Mouse (Mus musculus) liver, embryonic 14.5 days (tissue): ENCODE results near the gene Cuedc1.

Experiments used
- CTCF ChIP-seq: IDR thresholded peaks from 2 replicates; pipeline ENCODE4 v1.5.1; 2016; ENCODE audit warnings: antibody characterized with exemption, low read depth, control low read depth
- EP300 ChIP-seq: IDR thresholded peaks from 2 replicates; pipeline ENCODE4 v1.6.1; 2016; ENCODE audit warnings: antibody characterized with exemption, low read depth

- TF ChIP-seq EP300 (no peak), CTCF (no peak)
Measured at GRCm38 (mm10) chr11:88070392-88070791, 27.5 kb upstream of the Cuedc1 start.
